Mouse (Mus musculus): ENCODE results near the gene Shank1.

Shank1 gene

DNA sequence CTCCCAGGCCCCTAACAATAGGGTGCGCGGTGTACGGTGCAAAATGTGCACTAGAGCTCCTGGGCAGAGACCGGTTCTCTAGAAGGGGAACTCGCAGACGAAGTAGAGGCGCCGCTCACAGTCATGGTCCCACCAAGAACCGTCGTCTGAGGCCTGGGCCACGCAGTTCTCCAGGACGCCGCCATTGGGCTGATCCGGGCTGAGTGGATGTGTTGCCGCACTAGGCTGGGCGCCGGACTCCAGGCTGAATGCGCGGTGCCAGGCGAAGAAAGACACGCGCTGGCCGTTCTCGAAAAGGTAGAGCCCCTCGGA lies 5.6 kb upstream of the Shank1 start:
- intact Hi-C loops (cut with DNase I), result no loop called here

DNA sequence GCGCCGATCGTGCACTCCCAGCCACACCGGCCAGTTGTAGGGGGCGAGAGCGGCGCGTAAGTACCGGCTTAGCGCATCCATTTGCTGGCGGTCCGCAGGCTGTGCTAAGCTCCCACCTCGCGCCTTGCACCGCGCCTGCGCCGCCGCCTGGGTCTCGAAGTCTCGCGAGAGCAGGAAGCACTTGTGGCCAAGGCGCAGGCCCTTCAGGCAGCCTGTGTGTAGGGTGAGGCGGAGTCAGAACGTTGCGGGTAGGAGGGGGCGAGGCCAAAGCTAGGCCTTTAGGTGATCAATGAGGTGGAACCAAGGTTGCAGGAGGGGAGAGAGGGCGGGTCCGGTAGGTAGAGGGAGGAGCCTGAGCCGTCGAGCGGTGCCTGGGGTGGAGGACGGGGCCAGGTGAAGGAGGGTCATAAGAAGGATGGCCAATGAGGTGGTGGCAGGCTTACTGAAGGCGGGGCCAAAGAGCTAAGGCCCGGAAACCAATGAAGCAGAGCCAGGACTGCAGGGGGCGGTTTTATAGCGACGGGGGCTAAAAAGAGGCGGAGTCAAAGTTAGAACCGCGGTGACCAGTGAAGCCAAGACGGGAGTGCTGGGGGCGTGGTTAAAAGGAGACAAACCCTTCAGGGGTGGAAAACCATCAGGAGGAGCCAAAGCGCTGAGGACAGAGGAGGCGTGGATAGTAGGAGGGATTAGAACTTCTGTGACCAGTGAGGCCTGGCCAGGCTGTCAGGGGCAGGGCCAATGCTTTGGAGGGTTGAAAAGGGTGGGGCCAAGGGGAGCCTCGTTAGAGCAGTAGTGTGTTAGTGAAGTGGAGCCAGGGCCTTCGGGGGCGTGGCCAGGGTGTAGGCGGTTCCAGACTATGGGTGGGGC lies 5.0 kb upstream of the Shank1 start:
- intact Hi-C loops (cut with DNase I), result no loop called here

DNA sequence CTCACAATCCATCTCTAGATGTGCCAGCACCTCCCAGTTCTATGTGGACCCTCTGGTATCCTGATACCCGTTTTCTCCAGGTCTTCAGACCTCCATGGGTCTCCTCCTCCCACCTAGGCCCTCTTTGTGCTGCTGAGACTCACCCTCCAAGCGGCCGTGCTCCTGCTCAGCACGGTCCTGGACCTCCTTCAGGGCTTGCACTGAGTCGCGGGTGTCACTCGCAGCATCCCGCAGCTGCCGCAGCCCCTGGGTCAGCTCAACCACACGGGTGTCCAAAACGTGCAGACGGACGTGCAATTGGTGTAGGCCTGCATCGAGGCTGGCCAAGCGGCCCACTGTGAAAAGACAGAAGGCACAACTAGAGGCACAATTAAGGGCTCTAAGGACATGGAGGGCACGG lies 4.4 kb upstream of the Shank1 start:
- intact Hi-C loops (cut with DNase I), result no loop called here

DNA sequence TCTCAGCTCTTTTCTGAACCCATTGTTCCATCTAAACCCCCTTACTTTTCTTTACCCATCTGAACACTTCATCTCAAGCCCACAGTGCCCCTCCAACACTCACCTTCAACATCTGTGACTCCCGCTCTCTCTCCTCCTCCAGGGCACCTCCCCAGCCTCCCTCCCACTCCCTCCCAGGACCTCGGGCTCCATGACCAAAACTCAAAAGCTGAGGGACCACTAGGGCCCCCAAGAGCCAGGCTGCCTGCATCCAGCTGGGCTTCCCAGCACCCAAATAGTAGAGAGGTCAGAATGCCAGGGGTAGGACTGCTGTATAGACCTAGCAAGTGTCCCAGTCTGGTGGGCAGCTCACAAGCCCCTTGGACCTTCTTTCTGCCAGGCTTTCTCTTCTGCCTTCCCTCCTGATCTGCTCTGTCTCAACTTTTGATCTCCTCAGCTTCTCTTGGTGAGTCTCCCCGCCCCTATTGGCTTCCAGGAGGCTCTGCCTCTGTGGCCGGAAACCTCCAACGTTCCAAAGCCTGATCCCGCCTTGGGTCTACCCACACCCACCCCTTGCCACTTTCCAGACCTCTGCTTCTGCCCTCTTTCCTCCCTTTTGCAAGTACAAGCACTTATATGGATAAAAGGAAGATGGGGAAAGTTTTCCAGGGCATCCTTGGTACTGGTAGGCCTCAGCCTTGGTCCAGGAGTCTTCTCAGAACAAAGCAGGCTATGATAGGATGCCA lies 3.4 kb upstream of the Shank1 start, which contains the start of gene Clec11a:
Clec11a (minus strand) TSS at position 387 of the 725 bp plus-strand sequence.
- intact Hi-C loops (cut with DNase I), result no loop called here

DNA sequence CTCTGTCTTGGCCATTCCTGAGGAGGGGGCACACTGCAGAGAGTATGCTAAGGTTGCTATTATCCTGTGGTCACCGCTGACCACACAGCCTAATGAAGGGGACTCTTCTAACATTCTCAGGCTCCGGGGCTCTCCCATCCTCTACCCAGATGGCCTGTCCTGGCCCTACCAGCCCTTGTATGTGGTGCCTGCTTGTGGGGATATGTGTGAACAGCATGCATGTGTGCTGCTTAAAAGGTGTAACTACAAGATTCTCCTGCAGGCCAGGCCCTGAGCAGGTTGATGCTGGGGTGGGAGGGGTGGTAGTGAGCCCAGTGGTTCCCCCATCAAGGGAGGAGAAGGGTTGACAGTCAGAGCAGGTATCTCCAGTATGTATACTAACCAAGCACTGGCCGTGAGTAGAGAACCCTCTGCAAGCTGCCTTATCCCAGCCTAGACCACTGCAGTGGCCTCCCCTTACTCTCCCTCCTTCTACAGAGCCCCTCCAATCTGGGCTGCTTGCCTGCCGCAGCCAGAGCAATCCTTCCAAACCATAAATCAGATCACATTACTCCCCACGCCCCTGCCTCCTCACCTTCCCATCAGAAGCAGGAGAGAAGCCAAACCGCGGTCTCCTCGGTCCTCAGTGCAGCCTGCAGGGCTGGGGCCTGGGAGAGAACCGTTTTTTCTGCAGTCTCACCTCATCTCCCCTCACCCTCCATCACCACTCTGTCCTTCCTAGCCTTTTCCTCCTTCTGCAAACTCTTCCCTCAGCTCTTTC lies 2.6 kb upstream of the Shank1 start:
- intact Hi-C loops (cut with DNase I), result no loop called here

DNA sequence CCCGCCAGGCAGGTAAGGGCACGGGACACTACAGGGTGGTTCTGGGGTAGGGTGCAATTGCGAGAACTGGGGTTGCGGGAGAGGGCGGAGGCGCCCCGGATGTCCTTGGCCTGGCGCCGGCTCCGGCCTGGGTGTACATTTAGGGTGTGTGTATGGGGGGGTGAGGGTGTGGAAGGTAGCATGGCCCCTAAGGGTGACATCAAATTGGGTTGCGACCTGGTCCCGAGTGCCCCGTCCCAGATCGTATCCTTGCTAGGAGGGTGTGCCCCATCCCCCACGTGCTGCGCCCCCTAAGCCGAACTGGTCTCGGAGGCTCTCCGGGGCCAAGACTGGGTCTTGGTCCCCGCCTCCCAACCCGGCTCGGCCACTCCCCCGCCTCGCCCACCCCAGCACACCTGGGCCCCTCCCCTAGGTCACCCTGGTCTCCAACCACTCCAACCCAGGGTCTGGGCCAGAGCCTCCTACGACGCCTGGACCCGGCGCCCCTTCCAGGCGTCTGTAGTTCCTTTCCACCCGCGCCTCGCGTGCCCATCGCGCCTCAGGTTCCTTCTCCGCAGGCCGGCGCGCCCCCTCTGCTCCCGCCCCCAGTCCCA lies 328 bp downstream of the Shank1 start:
- intact Hi-C loops (cut with DNase I), result no loop called here

DNA sequence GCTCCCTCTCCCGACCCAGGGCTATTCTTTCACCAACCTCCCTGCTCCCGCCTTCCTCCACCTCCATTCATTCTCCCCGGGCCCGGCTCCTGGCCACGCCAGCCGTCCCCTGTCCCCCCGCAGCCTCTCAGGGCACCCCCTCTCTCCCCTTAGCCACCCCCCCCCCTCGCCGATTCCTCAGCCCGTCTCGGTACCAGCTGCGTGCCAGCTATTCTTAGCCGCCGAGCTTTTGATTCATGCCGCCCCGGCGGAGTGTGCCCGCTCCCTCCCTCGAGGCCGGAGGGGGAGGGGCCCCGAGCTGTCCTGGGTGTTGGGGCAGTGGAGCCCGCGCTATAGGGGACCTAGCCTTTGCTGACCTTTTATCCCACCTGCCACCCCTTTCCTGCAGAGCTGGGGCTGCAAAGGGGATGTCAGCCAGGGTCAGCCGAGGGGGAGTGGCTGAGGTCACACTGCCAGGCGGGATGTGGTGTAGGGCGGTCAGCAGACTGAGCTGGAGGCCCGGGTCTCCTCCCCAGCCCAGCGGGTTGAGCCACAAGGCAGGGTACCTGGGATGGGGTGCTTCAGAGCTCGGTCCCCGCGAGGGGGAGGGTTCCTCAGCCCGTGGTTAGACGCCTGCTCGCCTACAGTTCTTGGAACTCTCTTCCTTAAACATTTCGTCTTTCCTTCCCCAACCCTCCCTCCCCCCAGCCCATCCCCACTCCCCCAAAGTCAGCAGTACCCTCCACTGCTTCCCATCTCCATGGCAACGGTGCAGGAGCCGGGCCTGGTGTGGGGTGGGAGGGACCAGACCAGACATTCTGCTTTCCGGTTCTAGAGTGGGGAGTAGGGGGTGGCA lies 1.0 kb downstream of the Shank1 start:
- intact Hi-C loops (cut with DNase I), result no loop called here

DNA sequence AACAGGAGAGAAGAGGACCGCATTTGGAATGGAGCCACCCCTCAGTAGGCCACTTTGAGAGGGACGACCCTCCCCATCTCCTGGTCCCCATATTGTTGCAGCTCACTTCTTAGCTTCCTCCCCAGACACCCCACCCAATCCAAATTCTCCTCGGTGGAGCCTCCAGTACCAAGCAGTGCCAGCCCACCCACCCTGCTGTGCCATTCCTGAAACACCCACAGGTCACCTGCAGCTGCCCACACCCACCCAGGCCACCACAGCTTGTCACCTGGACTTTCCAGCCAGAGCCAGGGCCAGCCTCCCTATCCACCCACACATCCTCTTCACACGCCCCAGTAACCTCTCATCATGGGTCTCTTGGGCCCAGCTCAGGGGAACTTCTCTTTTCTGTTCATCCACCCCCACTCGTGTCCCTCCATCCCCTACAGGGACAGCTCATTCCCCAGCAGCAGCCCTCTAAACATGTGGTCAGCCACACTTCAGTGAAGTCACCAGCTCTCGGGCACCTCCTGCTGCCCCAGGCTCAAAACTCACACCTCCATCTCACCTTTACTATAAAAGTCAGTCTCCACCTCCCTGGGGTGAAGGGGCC lies 1.8 kb downstream of the Shank1 start:
- intact Hi-C loops (cut with DNase I), result no loop called here

DNA sequence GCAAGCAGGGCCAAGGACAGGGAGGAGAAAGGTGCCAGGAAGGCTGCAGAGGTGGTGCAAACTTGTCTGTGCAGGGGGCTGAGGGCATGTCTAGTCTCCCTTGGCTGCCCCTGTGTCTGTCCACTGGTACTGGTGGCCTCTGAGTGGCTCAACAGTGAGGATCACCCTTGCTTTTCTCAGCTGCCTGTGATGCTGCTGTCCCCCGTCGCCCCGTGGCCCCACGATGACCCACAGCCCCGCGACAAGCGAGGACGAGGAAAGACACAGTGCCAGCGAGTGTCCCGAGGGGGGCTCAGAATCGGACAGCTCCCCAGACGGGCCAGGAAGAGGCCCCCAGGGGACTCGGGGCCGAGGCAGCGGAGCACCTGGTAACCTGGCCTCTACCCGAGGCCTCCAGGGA lies 2.4 kb downstream of the Shank1 start:
- intact Hi-C loops (cut with DNase I), result no loop called here

DNA sequence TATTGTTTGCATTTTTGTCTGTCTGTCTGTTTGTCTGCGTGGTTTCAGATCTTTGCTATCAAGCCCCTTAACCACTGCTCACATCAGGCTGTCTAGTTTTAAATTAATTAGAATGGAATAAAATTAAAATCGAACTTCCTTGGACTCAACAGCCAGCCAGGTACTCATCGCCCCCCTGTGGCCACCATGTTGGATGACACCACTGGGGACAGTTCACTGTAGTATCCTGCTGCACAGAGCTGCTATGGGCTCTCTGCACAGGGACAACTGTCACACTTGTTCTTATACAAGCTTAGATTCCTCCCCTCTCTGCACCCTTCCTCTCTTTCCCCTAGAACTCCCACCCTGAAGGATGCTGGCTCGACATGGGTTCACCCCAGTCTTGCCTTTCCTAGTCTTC lies 7.9 kb downstream of the Shank1 start:
- intact Hi-C loops (cut with DNase I), result loop anchor here (5.0 kb wide), 1 partner anchor 56 kb away; the partner anchor contains the start of gene Gm15517

DNA sequence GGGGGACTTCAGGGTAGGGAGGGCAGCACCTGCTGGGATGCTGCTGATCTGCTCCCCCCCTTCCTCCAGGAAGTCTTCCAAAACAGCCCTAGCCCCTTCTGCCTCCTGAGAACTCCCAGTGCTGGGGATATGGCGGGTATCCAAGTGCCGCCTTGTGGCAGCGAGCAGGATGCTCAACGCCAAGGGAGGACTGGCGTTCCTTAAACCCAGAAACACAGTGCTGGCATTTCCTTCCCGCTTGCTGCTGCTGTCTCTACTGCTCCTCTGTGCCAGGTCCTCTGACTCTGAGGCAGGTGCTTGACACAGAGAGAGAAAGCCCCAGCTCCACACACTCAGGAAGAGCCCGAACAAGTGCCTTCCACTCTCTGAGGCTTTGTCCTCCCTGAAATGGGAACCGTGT lies 10.8 kb downstream of the Shank1 start:
- intact Hi-C loops (cut with DNase I), result no loop called here

DNA sequence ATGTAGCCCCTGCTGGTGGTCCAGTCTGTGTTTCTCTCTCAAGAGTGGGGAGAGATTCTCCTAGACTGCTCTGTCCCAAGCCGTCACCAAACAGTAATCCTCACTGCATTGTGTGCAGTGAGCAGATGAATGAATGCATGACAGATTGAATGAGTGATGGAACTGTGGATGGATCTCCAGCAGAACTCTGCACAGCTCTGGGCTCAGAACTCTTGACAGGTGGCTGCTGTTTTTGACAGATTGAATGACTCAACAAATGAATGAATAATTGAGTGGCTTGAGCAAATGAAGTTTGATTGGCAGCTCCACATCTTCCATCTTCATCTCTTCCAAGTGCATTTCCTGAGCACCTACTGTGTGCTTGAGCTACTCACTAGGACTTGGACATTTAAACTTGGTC lies 12.2 kb downstream of the Shank1 start:
- intact Hi-C loops (cut with DNase I), result no loop called here

DNA sequence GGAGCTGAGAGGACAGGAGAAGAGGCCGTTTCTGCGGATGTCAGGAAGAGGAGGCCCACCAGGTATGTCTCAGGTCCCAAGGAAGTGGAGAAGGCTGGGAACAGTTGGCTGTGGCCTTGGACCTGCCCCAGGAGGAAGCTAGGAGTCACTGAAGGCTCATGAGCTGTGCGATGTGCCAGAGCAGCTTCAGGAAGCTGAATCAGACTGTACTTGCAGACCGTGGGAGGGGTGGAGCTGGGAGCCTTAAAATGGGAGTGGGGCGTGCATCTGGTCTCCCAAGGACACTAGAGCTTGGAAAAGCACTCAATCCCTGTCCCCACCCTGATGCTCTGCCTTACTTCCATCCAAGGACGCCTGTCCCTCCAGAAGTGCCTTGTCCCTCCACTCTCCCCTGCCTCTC lies 16.6 kb downstream of the Shank1 start:
- intact Hi-C loops (cut with DNase I), result no loop called here

DNA sequence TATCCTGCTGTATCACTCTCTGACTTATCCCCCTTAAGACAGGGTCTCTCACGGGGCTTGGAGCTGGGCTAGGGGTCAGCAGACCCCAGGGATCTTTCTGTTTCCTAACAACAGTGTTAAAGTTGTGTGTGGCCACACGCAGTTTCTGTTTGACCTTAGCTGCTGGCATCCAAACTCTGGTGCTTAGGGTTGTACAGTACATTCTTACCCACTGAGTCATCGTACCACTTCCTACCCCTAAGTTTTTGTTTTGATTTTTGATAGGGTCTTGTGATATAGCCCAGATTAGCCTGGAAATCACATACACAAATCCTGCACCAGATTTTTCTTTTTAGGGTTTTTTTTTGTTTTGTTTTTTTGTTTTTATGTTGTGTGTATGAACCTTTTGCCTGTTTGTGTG lies 22.3 kb downstream of the Shank1 start:
- intact Hi-C loops (cut with DNase I), result no loop called here

DNA sequence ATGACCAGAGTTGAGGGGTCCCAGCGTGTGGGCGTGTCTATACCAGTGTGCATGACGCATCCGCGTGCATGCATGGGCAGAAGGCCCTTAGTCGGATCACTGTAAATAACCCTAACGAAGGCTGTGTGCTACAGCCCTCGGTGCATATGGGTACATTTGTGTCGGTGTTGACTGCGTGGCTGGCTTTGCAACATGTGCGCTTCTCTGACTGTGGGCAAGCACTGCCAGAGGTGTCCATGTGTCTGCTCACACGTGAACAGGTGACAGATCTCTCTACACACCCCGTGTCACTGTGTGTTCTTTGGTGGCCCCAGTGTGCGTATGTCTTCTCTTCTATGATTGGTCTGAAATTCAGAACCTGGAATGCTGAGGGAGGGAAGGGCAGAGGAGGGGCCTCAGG lies 24.1 kb downstream of the Shank1 start:
- intact Hi-C loops (cut with DNase I), result no loop called here

DNA sequence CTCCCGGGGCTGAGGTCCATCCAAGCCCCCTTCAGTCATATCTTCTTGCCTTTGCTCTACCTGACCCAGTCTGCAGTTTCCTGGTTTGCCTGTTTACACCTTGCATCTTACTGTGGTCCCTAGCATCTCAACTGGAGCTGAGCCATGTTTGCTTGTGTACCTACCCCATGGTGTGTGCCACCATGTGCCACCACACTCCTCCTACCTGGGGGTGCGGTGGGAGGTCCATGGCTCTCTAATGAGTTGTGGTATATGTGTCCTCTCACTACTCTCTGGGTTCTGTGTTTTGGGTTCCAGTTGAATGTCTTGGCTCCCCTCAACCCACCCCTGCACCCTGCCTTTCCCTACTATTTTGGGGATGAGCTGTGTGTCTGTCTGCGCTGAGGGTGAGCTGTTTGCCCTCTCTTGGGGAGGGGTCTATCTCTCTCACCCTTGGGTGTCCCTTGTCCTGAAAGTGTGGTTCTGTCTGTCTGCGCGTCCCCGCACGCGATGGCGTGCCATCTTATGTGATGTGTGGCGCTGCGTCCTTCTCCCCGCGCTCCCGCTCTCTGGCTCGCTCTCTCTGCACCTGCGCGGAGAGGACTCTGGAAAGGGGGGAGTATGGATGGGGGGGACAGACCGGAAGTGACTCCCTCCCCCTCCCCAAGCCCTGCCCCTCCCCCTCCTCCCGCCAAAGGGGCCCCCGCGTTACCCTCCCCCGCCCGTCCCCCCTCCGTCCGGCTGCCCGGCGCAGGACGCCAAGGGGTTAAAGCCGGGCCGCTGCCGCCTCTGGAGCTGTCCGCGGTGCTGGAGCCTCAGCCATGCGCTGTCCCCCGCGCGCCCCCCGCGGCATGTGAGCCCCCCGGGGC lies 25.2 kb downstream of the Shank1 start:
- intact Hi-C loops (cut with DNase I), result no loop called here

DNA sequence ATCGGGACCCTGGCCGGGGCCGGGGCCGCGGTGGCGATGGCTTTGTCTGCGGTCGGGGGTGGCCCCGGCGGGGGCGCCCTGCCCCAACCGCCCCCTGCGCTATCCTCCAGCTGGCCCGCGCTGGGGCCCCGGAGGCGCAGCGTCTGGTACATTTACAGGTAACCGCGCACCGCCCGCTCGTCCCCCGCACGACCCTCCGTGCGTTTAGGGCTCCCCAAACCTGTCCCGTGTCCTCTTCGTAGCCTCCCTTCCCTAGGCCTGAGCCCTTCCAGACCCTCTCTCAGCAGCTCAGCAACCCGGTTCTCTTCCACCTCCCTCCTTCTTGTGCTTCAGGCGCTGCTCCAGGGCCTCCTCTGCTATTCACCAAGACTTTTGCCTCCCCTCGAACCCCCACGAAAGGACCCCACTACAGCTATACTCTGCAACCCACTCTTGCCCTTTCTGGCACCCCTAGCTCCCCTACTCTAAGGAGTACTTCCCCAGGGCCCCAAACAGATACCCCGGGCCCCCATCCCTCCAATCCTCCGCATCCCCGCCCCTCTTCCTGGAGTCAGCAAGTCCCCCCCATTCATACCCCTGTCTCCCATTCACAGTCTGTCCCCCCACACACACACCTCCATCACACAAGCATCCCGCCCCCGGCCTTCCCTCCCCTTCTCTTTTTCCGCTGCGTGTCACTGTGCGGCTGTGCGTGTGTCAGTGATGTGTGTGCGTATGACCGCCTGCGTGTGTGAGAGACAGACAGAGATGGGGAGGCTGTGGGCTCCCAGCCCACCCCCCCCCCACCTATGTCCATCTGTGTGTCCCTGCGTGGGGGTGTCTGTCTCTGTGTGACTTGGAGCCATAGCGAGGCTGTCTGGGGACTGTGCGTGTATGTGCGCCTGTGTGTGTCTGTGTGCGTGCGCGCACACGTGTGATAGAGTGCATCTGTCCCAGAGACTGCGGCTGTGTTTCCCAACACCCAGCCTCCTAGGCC lies 26.3 kb downstream of the Shank1 start:
- intact Hi-C loops (cut with DNase I), result no loop called here

DNA sequence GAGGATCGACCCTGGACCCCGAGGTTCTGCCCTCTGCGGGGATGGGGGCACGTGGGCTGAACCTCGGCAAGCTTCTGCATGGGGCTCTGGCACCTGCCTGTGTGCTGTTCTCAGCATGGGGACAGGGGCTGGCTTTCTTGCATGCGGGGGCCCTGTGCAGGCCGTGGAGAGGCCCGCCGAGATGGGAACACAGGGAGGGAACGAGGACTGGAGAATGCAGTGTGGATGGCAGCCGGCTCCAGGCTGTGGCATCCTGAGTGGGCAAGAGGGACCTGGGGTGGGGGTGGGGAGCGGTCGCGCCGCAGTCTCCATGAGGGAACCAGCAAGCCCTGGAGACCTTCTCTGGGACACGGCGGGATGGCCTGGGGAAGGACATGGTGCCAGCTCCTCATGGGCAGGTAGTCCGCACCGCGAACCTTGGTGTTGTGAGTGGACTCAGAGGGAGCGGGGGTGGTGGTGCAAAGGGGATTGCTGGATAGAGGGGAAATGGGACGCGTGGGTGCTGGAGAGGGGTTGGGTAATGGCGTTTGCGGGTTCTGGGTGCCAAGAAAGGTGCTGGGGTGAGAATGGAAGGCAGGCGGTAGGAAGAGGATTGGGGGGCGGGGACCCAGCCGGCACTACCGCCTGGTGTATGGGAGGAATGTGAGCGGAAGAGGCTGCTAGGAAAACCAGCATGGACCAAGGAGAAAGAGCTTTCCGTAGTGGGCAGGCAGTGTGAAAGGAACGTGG lies 27.2 kb downstream of the Shank1 start:
- intact Hi-C loops (cut with DNase I), result no loop called here

Data from adrenal gland (tissue).